Mouse (Mus musculus): ENCODE measurements around the gene Myoz1. TPM values are rescaled to one million over a fixed set of nuclear protein-coding genes. Genes with fewer than 3 reads are reported as not detected.

Gene Myoz1
- total and polyA plus RNA-seq, 3 experiments: 0.31 to 0.52 (median 0.31) TPM

DNA sequence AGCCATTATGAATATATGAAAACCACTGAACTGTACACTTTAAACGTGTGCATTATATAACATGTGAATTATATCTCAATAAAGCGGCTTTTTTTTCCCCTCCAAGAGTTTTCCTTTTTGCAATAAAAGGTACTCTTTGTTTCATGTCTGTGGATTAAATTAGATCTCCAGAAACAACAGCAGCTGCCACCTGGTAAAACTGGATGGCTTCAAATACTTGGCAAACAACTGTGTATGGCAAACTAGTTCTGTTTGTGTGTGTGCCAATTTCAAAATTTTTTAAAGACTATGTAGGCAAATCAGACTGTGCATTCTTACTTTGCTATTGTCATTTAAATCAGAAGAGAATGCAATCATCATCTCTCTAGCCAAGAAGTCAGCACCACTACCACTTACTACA, 34.4 kb downstream of the Myoz1 start:
- DNase-seq: no peak
- TF ChIP-seq CTCF (IDR thresholded peaks at IDR 0.05) (no peak), EP300 (IDR thresholded peaks at IDR 0.05; ENCODE audit: insufficient read depth, low read depth, low read length) (no peak), POLR2A (IDR thresholded peaks at IDR 0.05; ENCODE audit: insufficient read depth, low read depth, low read length) (no peak)
- intact Hi-C loops (cut with DNase I): no loop called here
- Histone ChIP-seq H3K4me1 (ENCODE audit: control insufficient read depth, insufficient read depth, low read length) (peaks cover 1% of the 10 kb centered on the region; the same call in 1 of the 2 replicates), H3K9ac (ENCODE audit: low read depth, low read length) (no peak overlapping the region), H3K36me3 (ENCODE audit: control insufficient read depth, insufficient read depth, low read length) (no peaks in the 10 kb centered on the region), H3K27ac (no peak overlapping the region), H3K79me2 (replicated peaks; ENCODE audit: control insufficient read depth, insufficient read depth, low read length) (no peaks in the 10 kb centered on the region; the same call in 1 of the 2 replicates), H3K4me3 (no peak overlapping the region), H3K27me3 (ENCODE audit: control insufficient read depth, insufficient read depth, low read length) (no peaks in the 10 kb centered on the region)
- WGBS: 80% methylated on average over 2 of the region's 2 CpGs

DNA sequence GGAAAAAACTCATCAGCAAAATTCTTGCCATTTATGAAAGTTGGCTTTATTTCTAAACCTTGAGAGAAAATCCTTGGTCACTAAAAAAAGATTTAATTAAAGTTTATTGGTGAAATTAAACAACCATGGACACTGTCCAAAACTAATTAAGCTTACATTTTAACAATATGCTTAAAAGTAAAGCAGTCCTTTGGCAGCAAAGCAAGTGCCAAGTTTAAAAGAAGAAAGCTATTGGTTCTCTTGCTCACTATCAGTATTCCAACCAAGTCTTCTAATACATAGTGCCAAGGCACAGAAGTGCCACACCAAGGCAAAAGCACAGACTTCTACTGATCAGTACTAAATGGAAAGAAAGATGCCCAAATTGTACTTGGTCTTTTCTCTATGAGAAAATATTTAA, 37.2 kb downstream of the Myoz1 start:
- no peak overlapping the region for H3K27ac ChIP-seq
- H3K79me2 ChIP-seq (replicated peaks; ENCODE audit: control insufficient read depth, insufficient read depth, low read length): no peaks in the 10 kb centered on the region; the same call in 1 of the 2 replicates
- no peak for DNase-seq
- H3K4me1 ChIP-seq (ENCODE audit: control insufficient read depth, insufficient read depth, low read length): peaks cover 1% of the 10 kb centered on the region
- TF ChIP-seq EP300 (IDR thresholded peaks at IDR 0.05; ENCODE audit: insufficient read depth, low read depth, low read length) (no peak), POLR2A (IDR thresholded peaks at IDR 0.05; ENCODE audit: insufficient read depth, low read depth, low read length) (no peak), CTCF (IDR thresholded peaks at IDR 0.05) (no peak)
- H3K36me3 ChIP-seq (ENCODE audit: control insufficient read depth, insufficient read depth, low read length): no peaks in the 10 kb centered on the region
- intact Hi-C loops (cut with DNase I): no loop called here
- no peak overlapping the region for H3K4me3 ChIP-seq
- no peaks in the 10 kb centered on the region for H3K27me3 ChIP-seq (ENCODE audit: control insufficient read depth, insufficient read depth, low read length)
- H3K9ac ChIP-seq (ENCODE audit: low read depth, low read length): no peak overlapping the region

DNA sequence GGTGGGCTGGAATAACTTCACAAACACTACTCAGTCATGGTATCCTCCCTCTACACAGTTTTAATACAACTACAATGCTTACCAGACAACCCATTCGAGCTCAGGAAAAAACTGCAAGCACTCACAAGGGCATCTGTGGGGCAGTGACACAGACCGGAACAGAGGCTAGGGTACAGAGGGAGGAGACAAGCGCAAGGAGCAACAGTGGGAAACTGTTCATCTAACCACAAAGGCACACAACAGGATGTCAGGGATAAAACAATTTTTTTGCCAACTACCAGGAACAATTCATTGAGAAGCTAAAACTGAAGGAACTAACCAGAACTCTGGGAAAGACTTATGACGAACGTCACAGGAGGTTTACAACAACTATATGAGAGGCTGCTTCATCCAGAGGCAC, 38.1 kb downstream of the Myoz1 start:
- Histone ChIP-seq H3K27ac (peak overlapping the region; percentile 30; the same call in 1 of the 2 replicates), H3K4me1 (ENCODE audit: control insufficient read depth, insufficient read depth, low read length) (peaks cover 1% of the 10 kb centered on the region)
- TF ChIP-seq POLR2A (IDR thresholded peaks at IDR 0.05; ENCODE audit: insufficient read depth, low read depth, low read length) (no peak), EP300 (IDR thresholded peaks at IDR 0.05; ENCODE audit: insufficient read depth, low read depth, low read length) (no peak)

DNA sequence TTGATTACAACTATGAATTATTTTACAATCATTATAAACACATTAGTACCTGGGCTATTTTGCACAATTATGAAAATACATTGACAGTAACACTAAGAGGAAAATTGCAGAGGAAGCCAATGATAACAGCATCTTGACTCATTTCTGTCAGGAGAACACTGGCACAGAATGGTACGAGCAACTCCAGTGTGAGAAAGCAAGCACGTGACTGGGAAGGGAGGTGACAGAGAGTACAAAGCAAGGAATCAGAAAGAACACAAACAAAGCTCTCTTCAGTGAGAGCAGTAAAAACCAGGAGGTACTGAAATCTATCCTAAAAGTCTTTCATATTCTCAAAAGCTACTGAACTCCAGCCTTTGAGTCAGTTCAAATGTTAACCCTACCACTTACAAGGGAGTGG, 39.9 kb downstream of the Myoz1 start:
- no peak for DNase-seq
- Histone ChIP-seq H3K27me3 (ENCODE audit: control insufficient read depth, insufficient read depth, low read length) (no peaks in the 10 kb centered on the region), H3K27ac (peak overlapping the region; percentile 40; the same call in 1 of the 2 replicates), H3K79me2 (replicated peaks; ENCODE audit: control insufficient read depth, insufficient read depth, low read length) (no peaks in the 10 kb centered on the region; the same call in 1 of the 2 replicates), H3K4me3 (no peak overlapping the region), H3K4me1 (ENCODE audit: control insufficient read depth, insufficient read depth, low read length) (no peaks in the 10 kb centered on the region; the same call in none of the 2 replicates), H3K9ac (ENCODE audit: low read depth, low read length) (no peak overlapping the region), H3K36me3 (ENCODE audit: control insufficient read depth, insufficient read depth, low read length) (no peaks in the 10 kb centered on the region)
- 18% methylated on average over 2 of the region's 2 CpGs for WGBS
- intact Hi-C loops (cut with DNase I): no loop called here
- TF ChIP-seq POLR2A (IDR thresholded peaks at IDR 0.05; ENCODE audit: insufficient read depth, low read depth, low read length) (no peak), CTCF (IDR thresholded peaks at IDR 0.05) (no peak), EP300 (IDR thresholded peaks at IDR 0.05; ENCODE audit: insufficient read depth, low read depth, low read length) (no peak)

More for the DNA sequence above, 38.1 kb downstream of the Myoz1 start:
- H3K9ac ChIP-seq (ENCODE audit: low read depth, low read length): no peak overlapping the region
- peak in 1 of 2 experiments; percentile 20 for DNase-seq
- H3K79me2 ChIP-seq (replicated peaks; ENCODE audit: control insufficient read depth, insufficient read depth, low read length): no peaks in the 10 kb centered on the region; the same call in 1 of the 2 replicates
- no peak overlapping the region for H3K4me3 ChIP-seq
- WGBS: 40% methylated on average over 5 of the region's 5 CpGs
- no peaks in the 10 kb centered on the region for H3K27me3 ChIP-seq (ENCODE audit: control insufficient read depth, insufficient read depth, low read length)
- intact Hi-C loops (cut with DNase I): no loop called here
- H3K36me3 ChIP-seq (ENCODE audit: control insufficient read depth, insufficient read depth, low read length): no peaks in the 10 kb centered on the region

DNA sequence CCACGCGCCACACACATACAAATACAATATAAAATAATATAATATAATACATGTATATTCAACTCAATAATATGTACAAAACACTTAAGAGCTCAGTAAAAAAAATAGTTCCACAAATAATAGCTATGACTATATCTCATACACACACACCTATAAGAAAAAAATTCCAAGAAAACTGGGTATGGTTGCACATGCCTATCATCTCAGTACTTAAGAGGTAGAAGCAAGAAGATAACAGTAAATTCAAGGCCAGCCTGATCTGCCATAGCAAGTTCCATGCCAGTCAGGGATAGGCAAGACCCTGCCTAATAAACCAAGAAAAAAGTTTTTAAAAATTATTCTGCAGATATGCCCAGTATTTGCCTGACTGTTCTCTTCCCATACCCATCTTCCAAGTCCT, 41.3 kb downstream of the Myoz1 start:
- H3K4me1 ChIP-seq (ENCODE audit: control insufficient read depth, insufficient read depth, low read length): no peaks in the 10 kb centered on the region; the same call in none of the 2 replicates
- H3K27ac ChIP-seq: no peak overlapping the region
- intact Hi-C loops (cut with DNase I): no loop called here
- H3K9ac ChIP-seq (ENCODE audit: low read depth, low read length): no peak overlapping the region
- no peaks in the 10 kb centered on the region for H3K36me3 ChIP-seq (ENCODE audit: control insufficient read depth, insufficient read depth, low read length)
- no peak overlapping the region for H3K4me3 ChIP-seq
- H3K27me3 ChIP-seq (ENCODE audit: control insufficient read depth, insufficient read depth, low read length): no peaks in the 10 kb centered on the region
- no peaks in the 10 kb centered on the region for H3K79me2 ChIP-seq (replicated peaks; ENCODE audit: control insufficient read depth, insufficient read depth, low read length)
- TF ChIP-seq CTCF (IDR thresholded peaks at IDR 0.05): no peak
- TF ChIP-seq POLR2A (IDR thresholded peaks at IDR 0.05; ENCODE audit: insufficient read depth, low read depth, low read length): no peak
- TF ChIP-seq EP300 (IDR thresholded peaks at IDR 0.05; ENCODE audit: insufficient read depth, low read depth, low read length): no peak
- no peak for DNase-seq
- 99% methylated on average over 2 of the region's 2 CpGs for WGBS

DNA sequence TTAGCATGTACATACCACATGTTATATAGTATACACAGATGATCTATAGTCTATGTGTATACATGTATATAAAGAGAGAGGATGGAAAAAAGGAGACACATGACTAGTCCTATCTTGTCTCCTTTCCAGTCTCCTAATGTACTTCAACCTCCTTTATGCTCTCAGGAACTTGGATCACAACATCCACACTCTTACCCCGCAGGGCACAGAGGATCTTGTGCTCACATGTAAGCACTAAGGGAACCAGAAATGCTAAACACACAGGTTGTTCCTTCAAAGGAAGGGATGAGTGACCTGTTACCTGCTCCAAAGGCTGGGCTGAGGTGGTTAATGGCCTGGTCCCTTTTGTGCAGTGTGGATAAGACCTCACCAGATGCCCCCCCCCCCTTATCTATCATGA, 43.5 kb downstream of the Myoz1 start:
- Histone ChIP-seq H3K79me2 (replicated peaks; ENCODE audit: control insufficient read depth, insufficient read depth, low read length) (no peaks in the 10 kb centered on the region), H3K27ac (no peak overlapping the region), H3K9ac (ENCODE audit: low read depth, low read length) (no peak overlapping the region), H3K4me3 (no peak overlapping the region), H3K27me3 (ENCODE audit: control insufficient read depth, insufficient read depth, low read length) (no peaks in the 10 kb centered on the region), H3K36me3 (ENCODE audit: control insufficient read depth, insufficient read depth, low read length) (peaks cover 2% of the 10 kb centered on the region; the same call in 1 of the 2 replicates), H3K4me1 (ENCODE audit: control insufficient read depth, insufficient read depth, low read length) (peaks cover 2% of the 10 kb centered on the region)
- intact Hi-C loops (cut with DNase I): no loop called here
- 98% methylated on average over 1 of the region's 1 CpGs for WGBS
- TF ChIP-seq CTCF (IDR thresholded peaks at IDR 0.05): no peak
- no peak for TF ChIP-seq POLR2A (IDR thresholded peaks at IDR 0.05; ENCODE audit: insufficient read depth, low read depth, low read length)
- TF ChIP-seq EP300 (IDR thresholded peaks at IDR 0.05; ENCODE audit: insufficient read depth, low read depth, low read length): no peak
- DNase-seq: no peak

All from heart, adult 2 months (tissue).